Mouse (Mus musculus) c-Kit-positive CD71-negative TER-119-negative erythroid progenitor cells, embryonic 14.5 days (primary cell): ENCODE measurements around the gene Rusc1.
A peak's percentile ranks its signal among the peaks of the same experiment; 100 is the strongest.
"Not testable (repeated sequence)": the region's sequence is repeated elsewhere in the genome, so short reads cannot be mapped to it uniquely, and the experiment has no call there.

ENCODE experiments used
- DNase-seq: peaks from one replicate; pipeline ENCODE4 v3.0.0-alpha.2; 2013; ENCODE audit warnings: low read depth

Gene Rusc1

DNA sequence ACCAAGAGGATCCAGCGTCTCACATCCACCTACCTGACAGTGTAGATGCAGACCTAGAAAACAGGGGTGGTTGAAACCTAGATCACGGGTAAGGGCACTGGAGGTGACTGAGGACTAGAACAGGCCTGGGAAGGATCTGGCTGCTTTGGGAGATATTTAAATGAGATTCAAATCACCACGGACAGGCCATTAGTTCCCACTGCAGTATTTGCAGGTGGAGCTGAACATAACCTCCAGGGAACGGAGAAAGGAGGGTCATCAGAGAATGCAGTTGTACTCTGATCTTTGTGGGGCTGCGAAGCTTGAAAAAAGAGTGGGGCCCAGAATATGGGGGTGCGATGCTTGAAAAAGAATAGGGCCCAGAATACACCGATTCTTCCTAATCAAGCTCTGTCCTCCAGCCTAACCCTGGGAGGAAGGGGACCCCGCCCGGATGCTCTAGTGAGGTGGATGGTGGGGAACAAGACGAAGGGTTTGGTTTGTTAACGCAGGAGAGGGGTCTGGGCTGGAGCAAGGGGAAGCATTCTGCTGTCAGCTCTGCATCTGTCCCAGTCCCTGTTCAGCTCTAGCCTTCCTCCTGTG, 511 bp downstream of the Rusc1 start:
- DNase-seq: no peak

DNA sequence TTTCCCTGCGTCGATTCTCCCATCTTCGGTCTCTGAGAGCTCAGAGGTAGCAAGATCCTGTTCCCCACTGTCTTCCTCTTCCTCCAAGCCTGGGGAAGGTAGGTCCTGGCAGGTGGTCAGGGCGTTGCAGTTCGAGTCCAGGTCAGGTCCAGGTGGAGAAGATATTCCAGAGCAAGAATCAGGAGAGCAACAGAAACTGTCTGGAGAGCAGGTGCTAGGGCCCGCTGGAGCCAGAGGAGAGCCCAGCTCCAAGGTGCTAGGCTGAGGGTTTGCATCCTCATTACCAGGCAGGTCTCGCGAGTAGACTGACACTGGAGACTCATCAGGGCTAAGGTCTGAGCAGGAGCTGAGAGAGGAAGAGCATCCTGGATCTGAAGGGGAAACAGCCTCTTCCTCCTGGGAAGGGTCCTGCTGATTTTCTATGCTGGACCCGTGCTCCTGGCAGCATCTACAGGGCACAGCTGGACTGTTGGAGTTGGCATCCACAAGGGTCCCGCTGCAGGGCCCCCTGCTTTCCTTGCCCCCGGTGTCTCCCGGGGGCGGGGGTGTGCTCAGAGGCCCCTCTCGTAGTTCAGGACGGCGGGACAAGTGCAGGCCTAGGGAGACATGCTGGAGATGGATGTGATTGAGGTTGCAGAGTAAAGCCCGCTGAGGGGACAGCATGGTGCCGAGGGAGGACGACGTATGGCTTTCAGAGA, 1.2 kb downstream of the Rusc1 start:
- no peak for DNase-seq

DNA sequence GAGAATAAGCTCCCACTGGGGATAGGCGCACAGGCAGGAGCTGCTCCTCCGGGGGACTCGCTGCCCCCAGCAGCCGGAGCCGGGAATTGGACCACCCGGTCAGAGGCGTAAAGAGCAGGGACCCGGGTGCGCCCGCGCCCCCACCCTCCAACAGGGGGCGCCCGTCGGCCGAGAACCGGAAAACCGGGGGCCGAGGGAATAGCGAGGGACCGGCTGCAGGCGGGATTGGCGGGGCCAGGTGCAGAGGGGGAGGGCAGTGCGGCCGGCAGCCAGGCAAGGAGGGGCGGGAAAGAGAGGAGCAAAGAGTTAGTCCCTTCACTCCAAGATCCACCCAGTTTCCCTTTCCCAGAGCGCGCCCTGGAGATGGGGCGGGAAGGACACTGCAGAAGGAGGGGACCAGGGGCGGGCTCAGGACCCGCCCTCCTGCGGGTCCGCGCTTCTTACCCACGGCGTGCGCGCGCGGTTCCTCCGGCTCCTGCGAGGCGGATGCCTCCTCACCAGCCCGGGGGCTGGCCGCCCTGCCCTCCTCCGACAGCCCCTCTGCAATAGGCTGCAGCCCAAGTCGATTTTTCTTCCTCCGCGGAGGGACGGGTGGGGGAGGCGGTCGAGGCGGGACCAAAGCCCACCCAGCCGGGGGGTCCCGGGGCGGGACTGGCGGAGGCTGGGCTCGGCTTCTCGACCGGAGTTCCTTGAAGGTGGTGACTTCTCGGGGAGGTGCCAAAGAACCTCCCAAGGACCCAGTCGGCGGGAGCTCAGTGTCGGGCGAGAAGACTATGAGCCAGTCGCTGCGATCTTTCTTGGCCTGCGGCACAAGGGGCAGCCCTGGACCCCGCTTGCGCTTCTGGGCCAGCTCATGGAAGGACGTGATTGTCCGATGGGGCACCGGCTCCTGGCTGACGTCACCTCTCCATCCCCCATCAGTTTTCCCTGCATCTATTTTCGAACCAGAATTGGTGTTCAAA, 2.1 kb downstream of the Rusc1 start:
- no peak for DNase-seq

DNA sequence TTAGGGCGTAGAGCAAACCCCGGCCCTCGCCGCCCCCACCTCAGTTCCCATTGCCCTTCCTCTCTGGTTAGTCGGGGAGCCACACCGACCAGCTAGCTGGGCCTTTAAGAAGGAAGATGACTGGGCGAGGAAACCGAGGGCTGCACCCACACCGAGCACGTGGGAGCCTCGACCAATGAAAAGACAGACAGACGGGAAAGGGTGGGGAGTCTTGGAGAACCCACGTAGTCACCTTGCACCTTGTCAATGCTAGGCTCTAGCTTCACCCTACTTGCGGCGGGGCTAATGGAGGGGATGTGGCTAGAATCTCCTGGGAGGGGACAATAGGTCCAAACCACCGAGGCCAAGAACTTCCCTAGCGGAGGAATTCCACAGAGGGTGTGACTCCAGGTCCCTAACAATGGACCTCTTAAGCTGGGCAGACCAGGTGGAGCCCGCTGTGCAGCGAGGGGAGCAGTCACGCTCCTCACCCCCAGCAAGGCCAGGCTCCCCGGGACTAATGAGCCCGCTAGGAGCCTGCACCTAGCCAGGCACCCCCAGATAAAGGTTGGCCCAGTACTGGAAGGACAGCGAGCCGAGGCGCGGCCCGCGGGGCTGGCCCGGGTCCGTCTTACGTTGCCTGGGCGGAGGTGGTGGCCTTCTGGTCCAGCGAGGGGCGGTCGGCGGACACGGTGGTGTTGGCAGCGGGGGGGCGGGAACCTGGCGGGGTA, 3.1 kb downstream of the Rusc1 start:
- peak; percentile 83 for DNase-seq

DNA sequence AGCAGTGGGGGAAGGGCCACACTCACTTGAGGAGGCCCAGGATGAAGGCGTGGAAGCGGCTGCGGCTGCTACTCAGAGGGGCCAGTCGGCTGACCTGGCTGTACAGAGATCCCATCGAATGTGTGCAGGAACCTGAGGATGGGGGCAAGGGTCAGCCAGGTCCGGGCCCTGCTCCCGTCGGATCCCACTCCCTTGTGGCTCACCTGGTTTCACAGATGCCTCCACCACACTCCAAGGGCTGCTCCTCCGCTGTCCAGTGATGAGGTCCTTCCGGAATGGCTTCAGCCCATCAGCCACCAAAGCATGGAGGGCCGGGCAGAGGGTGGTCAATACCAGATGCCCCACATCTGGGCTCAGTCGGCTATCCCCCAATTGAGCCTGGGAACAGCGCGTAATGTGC, 4.1 kb downstream of the Rusc1 start:
- no peak for DNase-seq

DNA sequence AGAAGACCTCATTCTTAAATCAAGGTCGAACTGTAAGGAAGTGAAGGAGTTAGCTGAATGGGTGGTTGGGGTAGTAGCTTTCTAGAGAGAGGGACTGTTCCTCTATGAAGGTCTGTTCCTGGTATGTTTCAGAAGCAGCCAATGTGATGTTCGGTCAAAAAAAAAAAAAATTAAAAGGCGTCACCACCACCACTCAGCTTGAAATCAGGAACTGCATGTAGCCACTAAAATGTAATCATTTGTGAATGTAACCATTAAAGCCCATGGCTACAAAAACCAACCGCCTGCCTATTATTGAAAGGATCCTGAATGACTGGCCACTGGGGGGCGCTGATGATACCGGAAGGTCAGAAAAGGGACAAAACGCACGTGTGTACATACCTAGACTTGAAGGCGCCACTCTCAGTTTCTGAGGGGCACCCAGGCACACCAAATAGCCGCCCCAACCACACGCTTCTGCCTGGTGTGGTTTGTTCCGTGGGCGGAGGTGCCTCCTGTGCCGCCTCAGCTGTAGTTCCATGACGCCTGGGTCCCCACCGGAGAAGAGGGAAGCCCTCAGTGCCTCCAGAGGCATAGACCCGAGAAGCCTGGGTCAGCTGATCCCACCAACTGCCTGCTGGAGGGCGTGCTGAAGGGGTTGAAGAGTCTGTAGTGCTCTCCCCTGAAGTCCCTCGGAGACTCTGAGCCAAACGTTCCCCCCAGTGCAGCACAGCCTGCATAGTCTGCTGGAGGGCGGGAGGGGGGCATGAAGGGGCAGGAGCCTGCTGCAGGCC, 5.6 kb downstream of the Rusc1 start:
- peak; percentile 96 for DNase-seq

DNA sequence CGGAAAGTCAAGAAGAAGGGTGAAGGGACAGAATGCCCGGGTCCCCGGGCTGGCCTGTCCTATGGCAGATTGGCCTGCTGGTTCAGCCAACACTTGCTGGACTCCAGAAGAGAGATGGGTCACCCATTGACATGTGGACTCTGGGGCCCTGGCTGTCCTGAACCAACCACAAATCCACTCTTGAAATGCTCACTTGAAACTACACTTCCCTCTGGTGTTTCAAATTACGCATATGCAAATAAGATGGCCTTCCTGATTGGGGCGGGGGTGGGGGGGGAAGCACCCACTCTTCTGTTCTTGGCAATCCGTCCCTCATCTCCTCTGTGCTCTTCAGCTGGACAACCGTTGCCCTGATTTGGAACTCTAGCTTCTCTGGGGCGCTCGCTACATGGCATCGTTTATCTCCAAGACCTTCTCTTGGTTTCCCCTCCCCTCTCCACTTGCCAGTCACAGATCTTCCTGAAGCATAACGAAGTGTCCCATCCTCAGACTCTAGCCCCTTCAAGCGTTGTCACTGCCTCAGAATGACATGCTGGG, 8.4 kb downstream of the Rusc1 start:
- no peak for DNase-seq

DNA sequence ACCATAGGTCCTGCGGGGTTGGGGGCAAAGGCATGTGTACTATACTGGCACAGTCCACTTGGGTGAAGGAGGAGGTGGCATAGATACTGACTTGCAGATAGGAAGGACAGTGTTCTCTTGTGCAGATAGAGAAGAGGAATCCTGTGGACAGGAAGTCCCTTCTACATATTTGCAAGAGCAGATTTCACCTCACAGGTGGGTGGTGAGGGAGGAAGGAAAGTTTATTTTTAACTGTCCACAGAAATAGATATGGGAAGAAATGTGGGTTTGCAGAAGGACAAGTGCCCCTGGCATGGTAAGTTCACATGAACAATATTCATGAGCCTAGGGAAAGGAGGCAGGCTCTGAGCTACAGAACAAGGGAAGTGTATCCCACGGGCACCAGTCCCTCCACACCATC, 9.0 kb downstream of the Rusc1 start:
- DNase-seq: no peak

DNA sequence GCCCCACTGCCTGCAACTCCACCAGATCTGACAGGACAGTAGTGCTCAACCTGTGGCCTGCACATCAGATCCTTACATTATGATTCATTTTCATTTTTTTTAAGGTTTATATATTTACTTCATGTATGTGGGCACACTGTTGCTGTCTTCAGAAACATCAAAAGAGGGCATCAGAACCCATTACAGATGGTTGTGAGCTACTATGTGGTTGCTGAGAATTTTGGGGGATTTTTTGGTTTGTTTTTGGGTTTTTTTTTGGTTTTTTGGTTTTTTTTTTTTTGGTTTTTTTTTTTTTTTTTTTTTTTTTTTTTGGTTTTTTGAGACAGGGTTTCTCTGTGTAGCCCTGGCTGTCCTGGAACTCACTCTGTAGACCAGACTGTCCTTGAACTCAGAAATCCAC, 10.8 kb downstream of the Rusc1 start:
- not testable (repeated sequence) for DNase-seq

DNA sequence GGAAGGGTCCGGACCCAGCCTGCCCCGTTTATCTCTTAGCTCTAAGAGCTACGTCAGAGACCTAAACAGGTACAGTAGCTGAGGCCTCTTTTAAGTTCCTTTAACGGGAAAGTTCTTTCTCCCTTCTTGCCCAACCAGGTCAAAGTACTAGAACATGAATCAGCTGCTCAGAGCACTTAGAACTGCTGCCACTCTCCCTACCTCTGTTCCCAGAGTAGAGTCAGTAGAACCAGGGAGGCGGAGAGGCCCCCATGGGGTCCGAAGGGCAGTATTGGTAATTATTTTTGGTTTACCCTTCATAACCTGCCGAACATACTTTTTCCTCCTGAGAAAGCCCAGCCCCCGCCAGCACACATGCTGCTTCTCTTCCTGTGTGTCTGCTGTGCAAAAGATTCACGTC, 15.7 kb downstream of the Rusc1 start:
- no peak for DNase-seq

DNA sequence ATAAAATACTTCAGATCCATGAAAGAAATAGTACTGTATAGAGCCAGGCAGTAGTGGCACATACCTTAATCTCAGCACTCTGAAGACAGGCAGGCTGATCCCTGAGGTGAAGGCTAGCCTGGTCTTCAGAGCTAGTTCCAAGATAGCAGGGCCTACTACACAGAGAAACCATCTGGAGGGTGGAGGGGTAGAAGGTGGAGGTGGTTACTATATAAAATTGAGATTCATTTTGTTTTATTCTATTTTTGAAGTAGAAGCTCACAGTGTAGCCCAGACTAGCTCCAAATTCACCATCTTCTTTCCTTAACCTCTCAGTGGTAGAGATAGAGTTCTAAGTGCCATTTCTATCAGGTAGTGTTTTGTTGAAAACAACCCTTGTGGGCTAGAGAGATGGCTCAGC, 25.8 kb downstream of the Rusc1 start:
- no peak for DNase-seq

DNA sequence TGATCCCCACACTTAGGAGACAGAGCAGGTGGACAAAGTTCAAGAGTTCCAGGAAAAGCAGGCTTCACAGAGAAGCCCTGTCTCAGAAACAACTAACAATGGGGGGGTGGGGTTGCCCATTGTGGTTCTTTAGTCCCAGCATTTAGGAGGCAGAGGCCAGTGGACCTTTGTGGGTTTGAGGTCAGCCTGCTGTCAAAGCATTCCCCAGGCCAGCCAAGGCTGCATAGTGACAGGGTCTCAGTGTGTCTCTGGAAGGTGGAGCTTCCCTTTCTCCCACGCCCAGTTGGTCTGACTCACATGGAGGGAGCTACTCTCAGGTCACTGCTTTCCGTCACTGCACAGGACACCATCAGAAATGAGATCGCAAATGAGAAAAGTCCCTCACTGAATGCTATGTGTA, 31.4 kb downstream of the Rusc1 start:
- no peak for DNase-seq

DNA sequence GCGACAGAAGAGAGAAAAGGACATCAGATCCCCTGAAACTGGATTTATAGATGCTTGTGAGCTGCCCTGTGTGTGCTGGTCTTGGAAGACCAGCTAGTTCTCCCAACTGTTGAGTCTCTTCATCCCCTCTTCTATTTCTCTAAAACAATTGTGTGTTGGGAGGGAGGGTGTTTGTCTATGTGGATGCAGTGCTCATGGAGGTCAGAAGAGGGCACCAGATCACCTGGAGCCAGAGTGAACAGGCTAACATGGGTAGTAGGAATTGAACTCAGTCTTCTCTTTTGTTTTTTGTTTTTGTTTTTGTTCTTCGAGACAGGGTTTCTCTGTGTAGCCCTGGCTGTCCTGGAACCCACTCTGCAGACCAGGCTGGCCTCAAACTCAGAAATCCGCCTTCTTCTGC, 34.3 kb downstream of the Rusc1 start:
- DNase-seq: peak; percentile 35

DNA sequence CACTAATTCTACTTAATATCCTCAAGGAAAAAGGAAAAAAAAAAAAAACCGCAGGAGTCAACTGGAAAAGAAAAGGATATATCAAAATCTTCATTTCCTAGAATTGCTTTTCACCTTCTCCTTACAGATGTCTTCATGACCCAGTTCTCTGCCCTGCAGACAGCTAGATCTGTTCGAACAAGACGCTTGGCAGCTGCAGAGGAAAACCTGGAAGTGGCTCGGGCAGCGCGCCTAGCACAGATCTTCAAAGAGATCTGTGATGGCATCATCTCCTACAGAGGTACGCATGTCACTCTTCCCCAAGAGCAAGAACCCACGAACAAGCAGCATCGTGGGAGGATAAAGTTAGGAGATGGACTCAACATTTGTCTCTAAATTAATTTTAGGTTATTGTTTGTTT, 34.8 kb downstream of the Rusc1 start:
- DNase-seq: no peak

DNA sequence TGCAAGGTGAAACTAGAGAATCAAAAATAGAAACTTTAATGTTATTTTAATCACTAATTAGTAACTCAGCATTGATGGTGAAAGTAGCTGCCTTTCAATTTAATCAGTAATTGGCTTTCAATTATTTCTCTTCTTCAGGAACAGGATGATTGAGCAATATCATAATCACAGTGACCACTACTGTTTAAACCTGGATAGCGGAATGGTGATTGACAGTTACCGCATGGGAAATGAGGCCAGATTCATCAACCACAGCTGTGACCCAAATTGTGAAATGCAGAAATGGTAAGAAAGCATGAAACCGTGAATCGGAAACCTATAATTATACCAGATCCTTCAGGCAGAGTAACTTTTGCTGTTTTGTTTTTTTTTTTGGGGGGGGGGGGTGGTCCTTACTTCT, 49.8 kb downstream of the Rusc1 start:
- no peak for DNase-seq
